Mouse (Mus musculus) midbrain, embryonic 12.5 days (tissue): ENCODE measurements around the gene Naa15. TPM values are rescaled to one million over a fixed set of nuclear protein-coding genes. Genes with fewer than 3 reads are reported as not detected.

ENCODE experiments used
- ATAC-seq: fragments of 200-750 bp; cut with Nextera tagmentation; 2 replicates; pipeline ENCODE4 v1.8.0; 2017; ENCODE audit warnings: low read depth, moderate TSS enrichment, moderate library complexity; ENCODE audit not compliant: low FRiP score
- H3K27ac ChIP-seq: fragments of 300-500 bp; sonication (generic); replicated peaks from 2 replicates; pipeline ENCODE4 v1.5.1; 2016; ENCODE audit warnings: mild to moderate bottlenecking
- H3K27me3 ChIP-seq: fragments of 300-500 bp; sonication (generic); 2 replicates; pipeline ENCODE4 v1.6.1; 2016; ENCODE audit warnings: mild to moderate bottlenecking
- H3K36me3 ChIP-seq: fragments of 300-500 bp; sonication (generic); 2 replicates; pipeline ENCODE4 v1.6.1; 2016
- H3K4me1 ChIP-seq: fragments of 300-500 bp; sonication (generic); 2 replicates; pipeline ENCODE4 v1.6.1; 2016
- H3K4me2 ChIP-seq: fragments of 300-500 bp; sonication (generic); replicated peaks from 2 replicates; pipeline ENCODE4 v1.6.1; 2016; ENCODE audit warnings: mild to moderate bottlenecking, moderate library complexity
- H3K4me3 ChIP-seq: fragments of 300-500 bp; sonication (generic); 2 replicates; pipeline ENCODE4 v1.5.1; 2016; ENCODE audit warnings: mild to moderate bottlenecking
- H3K9ac ChIP-seq: fragments of 300-500 bp; sonication (generic); replicated peaks from 2 replicates; pipeline ENCODE4 v1.6.1; 2016; ENCODE audit warnings: mild to moderate bottlenecking, moderate library complexity
- H3K9me3 ChIP-seq: fragments of 300-500 bp; sonication (generic); 2 replicates; pipeline ENCODE4 v1.6.1; 2016; ENCODE audit warnings: mild to moderate bottlenecking
- WGBS: fragments of 180-500 bp; shearing (Covaris S2); methylation state at CpG from one replicate; pipeline ENCODE4 v1.1.7; 2016; 5-methylcytosine and 5-hydroxymethylcytosine counted together
- polyA plus RNA-seq: library from polyadenylated mRNA; unstranded; fragments of >200 nt; fragmentation: Nextera tagmentation; extraction: Ambion mirVana; gene quantifications from 2 replicates; pipeline ENCODE4 v1.2.1, GENCODE M21; 2016

Naa15 gene
- polyA plus RNA-seq, 1 experiment from 2014 or later = 75.8 TPM

DNA sequence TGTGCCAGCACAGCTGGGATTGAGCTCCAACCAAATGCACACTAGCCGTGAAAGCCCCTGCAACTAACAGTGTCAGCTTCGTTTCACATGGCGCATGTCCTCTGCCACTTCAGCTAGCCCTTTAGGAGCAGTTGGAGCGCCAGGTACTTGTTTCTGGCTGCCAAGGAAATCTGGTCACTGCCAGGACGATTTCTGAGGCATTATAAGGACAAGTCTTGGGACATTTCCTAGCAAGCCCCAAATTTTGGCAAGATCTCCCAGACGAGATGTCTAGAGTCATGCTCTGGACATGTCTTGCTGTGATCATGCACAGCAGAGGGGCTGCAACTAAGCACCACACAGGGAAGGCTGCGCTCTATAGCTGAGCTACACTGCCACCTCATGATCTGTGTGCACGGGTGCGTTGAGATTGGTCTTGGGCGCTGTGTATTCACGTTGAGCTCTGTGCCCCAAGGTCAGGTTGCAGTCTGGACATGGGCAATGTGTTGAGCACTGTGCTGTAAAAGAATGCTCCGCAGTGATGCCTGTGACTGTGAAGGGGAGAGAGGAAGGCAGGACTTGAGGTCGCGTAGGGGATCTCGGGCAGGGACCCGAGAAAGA lies 110.3 kb downstream of the Naa15 start:
- Histone ChIP-seq H3K4me1 (no peaks in the 10 kb centered on the region), H3K9ac (no peak overlapping the region), H3K36me3 (peaks cover 90% of the 10 kb centered on the region), H3K27me3 (no peaks in the 10 kb centered on the region), H3K27ac (no peak overlapping the region), H3K4me2 (no peak overlapping the region), H3K4me3 (no peak overlapping the region), H3K9me3 (no peaks in the 10 kb centered on the region)
- ATAC-seq = no peak
- 88% methylated on average over 16 of the region's 16 CpGs for WGBS

Other genes with a start within 250 kb of the Naa15 start
- 15.4 and 16.0 TPM in 2 replicates for gene Noct, start 190.7 kb upstream of the Naa15 start, polyA plus RNA-seq
- gene Elf2, start 74.5 kb upstream of the Naa15 start, polyA plus RNA-seq = 38.3 and 50.1 TPM in 2 replicates
- 11.7 and 19.2 TPM in 2 replicates for gene Mgarp, start 18.4 kb upstream of the Naa15 start, polyA plus RNA-seq
- 707 and 785 TPM in 2 replicates for gene Ndufc1, start 6.2 kb upstream of the Naa15 start, polyA plus RNA-seq
- gene Rab33b, start 68.8 kb downstream of the Naa15 start, polyA plus RNA-seq = 17.9 and 19.7 TPM in 2 replicates
- 3.5 and 4.4 TPM in 2 replicates for gene Setd7, start 145.7 kb downstream of the Naa15 start, polyA plus RNA-seq
- 0.45 and 0.92 TPM in 2 replicates for gene Mgst2, start 245.2 kb downstream of the Naa15 start, polyA plus RNA-seq